Comparison of ENCODE assay signal across 17 mouse cellular contexts in the genomic region with DNA sequence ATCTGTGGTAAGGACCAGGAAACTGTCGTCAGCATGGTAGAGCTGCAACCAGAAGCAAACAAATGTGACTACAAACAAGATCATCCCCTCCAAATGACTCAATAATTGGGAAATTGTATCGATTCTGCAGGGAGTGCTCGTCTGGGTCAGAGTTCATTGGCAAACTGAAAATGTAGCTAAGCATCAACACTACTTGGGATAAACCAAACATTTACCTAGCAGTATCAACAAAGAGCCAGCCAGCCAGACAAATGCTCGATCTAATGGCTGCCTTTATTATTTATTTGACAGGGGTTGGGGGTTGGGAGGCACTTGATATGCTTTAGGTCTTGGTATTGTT.
"Had no signal": no experiment of that assay in that cellular context is flagged by ENCODE, and none has a peak within 500 bp of the region (broad histone marks: within the 10 kb centered on the region; RNA-seq: fewer than 3 reads in every experiment).

No protein-coding gene starts in this region.

- H3K27ac ChIP-seq: kidney, postnatal 0 days; left cerebral cortex, adult 2 months; neural tube, embryonic 12.5 days; neural tube, embryonic 15.5 days had no signal

- ATAC-seq: intestine, postnatal 0 days had no signal

- H3K27me3 ChIP-seq: neural tube, embryonic 12.5 days; neural tube, embryonic 15.5 days had no signal

- DNase-seq: kidney, adult 2 months; kidney, postnatal 25 days; layer of hippocampus, postnatal 36 days; lung, adult 2 months; lung, postnatal 14 days; lung, postnatal 4 days; midbrain, embryonic 14.5 days; right cerebral cortex, adult 18-20 months; right cerebral cortex, postnatal 14 days; right cerebral cortex, postnatal 4 days; thymus, postnatal 25 days had no signal

- H3K4me3 ChIP-seq: left cerebral cortex, adult 2 months; neural tube, embryonic 12.5 days; neural tube, embryonic 15.5 days had no signal

- H3K4me2 ChIP-seq: midbrain, embryonic 11.5 days; neural tube, embryonic 12.5 days; neural tube, embryonic 15.5 days had no signal

- H3K4me1 ChIP-seq: neural tube, embryonic 12.5 days; neural tube, embryonic 15.5 days had no signal

- H3K9ac ChIP-seq: neural tube, embryonic 12.5 days; neural tube, embryonic 15.5 days had no signal

- H3K9me3 ChIP-seq: neural tube, embryonic 12.5 days; neural tube, embryonic 15.5 days had no signal
